Mouse (Mus musculus): ENCODE results near the gene Slco3a1. TPM values are rescaled to one million over a fixed set of nuclear protein-coding genes. Genes with fewer than 3 reads are reported as not detected.

Slco3a1 gene
- total and polyA plus RNA-seq, 2 experiments from 2014 or later = 23.4 to 39.2 TPM

GRCm38 (mm10) chr7:74371656-74372055 is 182.9 kb downstream of the Slco3a1 start:
- Histone ChIP-seq H3K4me2 (ENCODE audit: low read depth, low read length, poor library complexity, severe bottlenecking) (no peak overlapping the region), H3K36me3 (ENCODE audit: insufficient read depth, low read length) (no peaks in the 10 kb centered on the region), H3K4me1 (ENCODE audit: insufficient read depth, low read length) (peaks cover 6% of the 10 kb centered on the region; the same call in 1 of the 2 replicates), H3K4me3 (ENCODE audit: low read depth, low read length) (no peak overlapping the region), H3K27ac (ENCODE audit: low read depth, low read length) (no peak overlapping the region; the same call in 1 of the 2 replicates), H3K27me3 (ENCODE audit: insufficient read depth, low read length) (no peaks in the 10 kb centered on the region), H3K9ac (replicated peaks; ENCODE audit: low read length, poor library complexity, severe bottlenecking) (no peak overlapping the region), H3K9me3 (ENCODE audit: low read length) (no peaks in the 10 kb centered on the region)
- no peak for TF ChIP-seq CTCF (IDR thresholded peaks at IDR 0.05)
- DNase-seq (ENCODE audit: low spot score) (no peak), ATAC-seq (ENCODE audit: low FRiP score) (no peak)
- 26% methylated on average over 2 of the region's 2 CpGs for WGBS

- H3K4me2 ChIP-seq (ENCODE audit: low read depth, low read length, poor library complexity, severe bottlenecking) = no peak overlapping the region
- H3K27ac ChIP-seq (ENCODE audit: low read depth, low read length) = no peak overlapping the region
- no peaks in the 10 kb centered on the region for H3K27me3 ChIP-seq (ENCODE audit: insufficient read depth, low read length)
- H3K9ac ChIP-seq (replicated peaks; ENCODE audit: low read length, poor library complexity, severe bottlenecking) = no peak overlapping the region
- WGBS = 20% methylated on average over 2 of the region's 2 CpGs
- ATAC-seq (ENCODE audit: low FRiP score) (0 out of 2 replicates have a peak, but pooled peaks have one; percentile 47), DNase-seq (ENCODE audit: low spot score) (peak; percentile 83)
- TF ChIP-seq CTCF (IDR thresholded peaks at IDR 0.05) = peak; percentile 89
- no peaks in the 10 kb centered on the region for H3K36me3 ChIP-seq (ENCODE audit: insufficient read depth, low read length)
- H3K4me1 ChIP-seq (ENCODE audit: insufficient read depth, low read length) = peaks cover 6% of the 10 kb centered on the region; the same call in 1 of the 2 replicates
- no peak overlapping the region for H3K4me3 ChIP-seq (ENCODE audit: low read depth, low read length)
- no peaks in the 10 kb centered on the region for H3K9me3 ChIP-seq (ENCODE audit: low read length)
Observed at GRCm38 (mm10) chr7:74371208-74371607, 183.4 kb downstream of the Slco3a1 start.

- DNase-seq (ENCODE audit: low spot score) = no peak
- Histone ChIP-seq H3K9me3 (ENCODE audit: low read length) (no peaks in the 10 kb centered on the region), H3K4me3 (ENCODE audit: low read depth, low read length) (no peak overlapping the region), H3K4me2 (ENCODE audit: low read depth, low read length, poor library complexity, severe bottlenecking) (no peak overlapping the region), H3K4me1 (ENCODE audit: insufficient read depth, low read length) (peaks cover 10% of the 10 kb centered on the region; the same call in 1 of the 2 replicates), H3K9ac (replicated peaks; ENCODE audit: low read length, poor library complexity, severe bottlenecking) (no peak overlapping the region), H3K36me3 (ENCODE audit: insufficient read depth, low read length) (no peaks in the 10 kb centered on the region), H3K27ac (ENCODE audit: low read depth, low read length) (no peak overlapping the region), H3K27me3 (ENCODE audit: insufficient read depth, low read length) (no peaks in the 10 kb centered on the region)
- no peak for ATAC-seq (ENCODE audit: low FRiP score)
- WGBS = 69% methylated on average over 4 of the region's 4 CpGs
- peak; percentile 65 for TF ChIP-seq CTCF (IDR thresholded peaks at IDR 0.05)
Observed at GRCm38 (mm10) chr7:74369657-74370056, 184.9 kb downstream of the Slco3a1 start.

GRCm38 (mm10) chr7:74368256-74368980 is 186.2 kb downstream of the Slco3a1 start:
- H3K9ac ChIP-seq (replicated peaks; ENCODE audit: low read length, poor library complexity, severe bottlenecking) = no peak overlapping the region
- H3K27ac ChIP-seq (ENCODE audit: low read depth, low read length) = no peak overlapping the region

GRCm38 (mm10) chr7:74367350-74367749 is 187.2 kb downstream of the Slco3a1 start:
- Histone ChIP-seq H3K27me3 (ENCODE audit: insufficient read depth, low read length) (no peaks in the 10 kb centered on the region), H3K4me3 (ENCODE audit: low read depth, low read length) (no peak overlapping the region), H3K27ac (ENCODE audit: low read depth, low read length) (no peak overlapping the region), H3K9ac (replicated peaks; ENCODE audit: low read length, poor library complexity, severe bottlenecking) (no peak overlapping the region), H3K4me1 (ENCODE audit: insufficient read depth, low read length) (peaks cover 10% of the 10 kb centered on the region; the same call in 1 of the 2 replicates), H3K4me2 (ENCODE audit: low read depth, low read length, poor library complexity, severe bottlenecking) (no peak overlapping the region), H3K36me3 (ENCODE audit: insufficient read depth, low read length) (no peaks in the 10 kb centered on the region), H3K9me3 (ENCODE audit: low read length) (no peaks in the 10 kb centered on the region)
- DNase-seq (ENCODE audit: low spot score) (peak; percentile 85), ATAC-seq (ENCODE audit: low FRiP score) (no peak)
- TF ChIP-seq CTCF (IDR thresholded peaks at IDR 0.05) = peak; percentile 82
- 25% methylated on average over 7 of the region's 7 CpGs for WGBS

More at GRCm38 (mm10) chr7:74368256-74368980, 186.2 kb downstream of the Slco3a1 start:
- peak; percentile 52 for TF ChIP-seq CTCF (IDR thresholded peaks at IDR 0.05)
- DNase-seq (ENCODE audit: low spot score) (no peak), ATAC-seq (ENCODE audit: low FRiP score) (no peak)
- Histone ChIP-seq H3K4me2 (ENCODE audit: low read depth, low read length, poor library complexity, severe bottlenecking) (no peak overlapping the region), H3K9me3 (ENCODE audit: low read length) (no peaks in the 10 kb centered on the region), H3K4me3 (ENCODE audit: low read depth, low read length) (no peak overlapping the region), H3K27me3 (ENCODE audit: insufficient read depth, low read length) (no peaks in the 10 kb centered on the region), H3K36me3 (ENCODE audit: insufficient read depth, low read length) (no peaks in the 10 kb centered on the region), H3K4me1 (ENCODE audit: insufficient read depth, low read length) (peaks cover 10% of the 10 kb centered on the region; the same call in 1 of the 2 replicates)
- WGBS = 86% methylated on average over 11 of the region's 11 CpGs

- ATAC-seq (ENCODE audit: low FRiP score) = no peak
- WGBS = 31% methylated on average over 4 of the region's 4 CpGs
- Histone ChIP-seq H3K9me3 (ENCODE audit: low read length) (no peaks in the 10 kb centered on the region), H3K4me1 (ENCODE audit: insufficient read depth, low read length) (peaks cover 7% of the 10 kb centered on the region; the same call in 1 of the 2 replicates), H3K36me3 (ENCODE audit: insufficient read depth, low read length) (no peaks in the 10 kb centered on the region), H3K27ac (ENCODE audit: low read depth, low read length) (no peak overlapping the region), H3K4me3 (ENCODE audit: low read depth, low read length) (no peak overlapping the region), H3K9ac (replicated peaks; ENCODE audit: low read length, poor library complexity, severe bottlenecking) (no peak overlapping the region), H3K4me2 (ENCODE audit: low read depth, low read length, poor library complexity, severe bottlenecking) (no peak overlapping the region), H3K27me3 (ENCODE audit: insufficient read depth, low read length) (no peaks in the 10 kb centered on the region)
- TF ChIP-seq CTCF (IDR thresholded peaks at IDR 0.05) = no peak
- no peak for DNase-seq (ENCODE audit: low spot score)
Observed at GRCm38 (mm10) chr7:74365623-74366022, 189.0 kb downstream of the Slco3a1 start.

Data from midbrain, postnatal 0 days (tissue).